Mouse (Mus musculus) heart, embryonic 12.5 days (tissue): ENCODE measurements around the gene Wwc2. TPM values are rescaled to one million over a fixed set of nuclear protein-coding genes. Genes with fewer than 3 reads are reported as not detected.
"Not testable (repeated sequence)": the region's sequence is repeated elsewhere in the genome, so short reads cannot be mapped to it uniquely, and the experiment has no call there.

Experiments used
- ATAC-seq: fragments of 200-750 bp; cut with Nextera tagmentation; 2 replicates; pipeline ENCODE4 v1.8.0; 2017; ENCODE audit warnings: moderate TSS enrichment, moderate library complexity; ENCODE audit not compliant: insufficient number of reproducible peaks, low FRiP score
- H3K27ac ChIP-seq: fragments of 300-500 bp; sonication (generic); 2 replicates; pipeline ENCODE4 v1.5.1; 2016; ENCODE audit warnings: mild to moderate bottlenecking, moderate library complexity; ENCODE audit not compliant: poor library complexity, severe bottlenecking
- H3K27me3 ChIP-seq: fragments of 300-500 bp; sonication (generic); replicated peaks from 2 replicates; pipeline ENCODE4 v1.6.1; 2016; ENCODE audit warnings: mild to moderate bottlenecking, moderate library complexity
- H3K36me3 ChIP-seq: fragments of 300-500 bp; sonication (generic); 2 replicates; pipeline ENCODE4 v1.6.1; 2016; ENCODE audit warnings: mild to moderate bottlenecking, moderate library complexity
- H3K4me1 ChIP-seq: fragments of 300-500 bp; sonication (generic); replicated peaks from 2 replicates; pipeline ENCODE4 v1.6.1; 2016; ENCODE audit warnings: mild to moderate bottlenecking
- H3K4me2 ChIP-seq: fragments of 300-500 bp; sonication (generic); 2 replicates; pipeline ENCODE4 v1.6.1; 2016; ENCODE audit warnings: mild to moderate bottlenecking, moderate library complexity
- H3K4me3 ChIP-seq: fragments of 300-500 bp; sonication (generic); 2 replicates; pipeline ENCODE4 v1.5.1; 2016; ENCODE audit warnings: mild to moderate bottlenecking
- H3K9ac ChIP-seq: fragments of 300-500 bp; sonication (generic); 2 replicates; pipeline ENCODE4 v1.6.1; 2016; ENCODE audit warnings: mild to moderate bottlenecking, moderate library complexity
- H3K9me3 ChIP-seq: fragments of 300-500 bp; sonication (generic); replicated peaks from 2 replicates; pipeline ENCODE4 v1.6.1; 2016; ENCODE audit warnings: mild to moderate bottlenecking, moderate library complexity
- WGBS: fragments of 180-500 bp; shearing (Covaris S2); methylation state at CpG from one replicate; pipeline ENCODE4 v1.1.7; 2016; 5-methylcytosine and 5-hydroxymethylcytosine counted together
- polyA plus RNA-seq: library from polyadenylated mRNA; unstranded; fragments of >200 nt; fragmentation: Nextera tagmentation; extraction: Ambion mirVana; gene quantifications from 2 replicates; pipeline ENCODE4 v1.2.1, GENCODE M21; 2016

The Wwc2 gene
- polyA plus RNA-seq, 1 experiment from 2014 or later = 22.1 TPM

DNA sequence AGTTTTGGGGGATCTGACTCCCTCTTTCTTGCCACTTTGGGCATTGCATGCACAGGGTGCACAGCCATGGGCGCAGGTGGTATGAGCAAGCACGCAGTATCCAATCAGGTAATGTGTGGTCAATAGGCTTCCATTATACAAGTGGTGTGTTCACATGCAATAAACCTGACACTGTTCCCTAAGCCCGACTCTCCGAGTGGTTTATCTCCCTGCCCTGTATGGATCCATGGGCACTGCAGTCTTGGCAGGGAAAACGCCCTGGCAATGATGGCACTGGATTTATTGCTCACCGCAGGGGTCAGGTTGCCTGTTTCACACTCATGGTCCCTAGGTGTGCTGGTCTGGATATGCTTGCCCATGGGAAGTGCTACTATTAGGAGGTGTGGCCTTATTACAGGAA is 142.8 kb downstream of the Wwc2 start:
- Histone ChIP-seq H3K36me3 (peaks cover 83% of the 10 kb centered on the region), H3K4me3 (no peak overlapping the region), H3K9me3 (no peaks in the 10 kb centered on the region), H3K27me3 (no peaks in the 10 kb centered on the region), H3K4me1 (peaks cover 10% of the 10 kb centered on the region), H3K9ac (no peak overlapping the region), H3K27ac (no peak overlapping the region), H3K4me2 (no peak overlapping the region)
- ATAC-seq = no peak
- 92% methylated on average over 6 of the region's 6 CpGs for WGBS

- no peaks in the 10 kb centered on the region for H3K27me3 ChIP-seq
- no peak overlapping the region for H3K27ac ChIP-seq
- peaks cover 2% of the 10 kb centered on the region; the same call in 1 of the 2 replicates for H3K4me1 ChIP-seq
- no peaks in the 10 kb centered on the region for H3K9me3 ChIP-seq
- no peak for ATAC-seq
- H3K9ac ChIP-seq = no peak overlapping the region
- H3K36me3 ChIP-seq = peaks cover 89% of the 10 kb centered on the region
- H3K4me2 ChIP-seq = no peak overlapping the region
- WGBS = 87% methylated on average over 14 of the region's 14 CpGs
- no peak overlapping the region for H3K4me3 ChIP-seq
Measured at GRCm38 (mm10) chr8:47847161-47847560, 143.6 kb downstream of the Wwc2 start.

DNA sequence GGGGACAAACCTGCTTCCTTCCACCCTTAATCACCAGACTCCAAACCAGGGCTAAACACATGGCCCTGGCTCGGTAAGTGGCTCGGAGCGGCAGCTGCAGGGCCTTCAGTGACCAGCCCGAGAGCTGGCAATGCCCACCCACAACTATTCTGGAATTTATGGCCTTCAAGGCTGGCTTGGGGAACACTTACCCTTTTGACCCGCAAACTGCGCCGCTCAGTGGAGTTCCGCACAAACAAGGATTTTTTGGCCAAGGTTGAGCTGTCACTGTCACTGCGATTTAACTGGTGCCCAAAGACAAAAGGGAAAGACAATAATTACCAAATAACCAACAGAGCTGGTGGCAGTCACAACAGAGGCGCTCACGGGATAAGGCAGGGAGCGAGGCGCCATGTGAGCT is 144.8 kb downstream of the Wwc2 start:
- WGBS = 89% methylated on average over 13 of the region's 13 CpGs
- Histone ChIP-seq H3K27me3 (no peaks in the 10 kb centered on the region), H3K4me3 (no peak overlapping the region), H3K9ac (no peak overlapping the region), H3K4me1 (no peaks in the 10 kb centered on the region), H3K36me3 (peaks cover 88% of the 10 kb centered on the region), H3K4me2 (no peak overlapping the region), H3K9me3 (no peaks in the 10 kb centered on the region), H3K27ac (no peak overlapping the region)
- ATAC-seq = no peak

DNA sequence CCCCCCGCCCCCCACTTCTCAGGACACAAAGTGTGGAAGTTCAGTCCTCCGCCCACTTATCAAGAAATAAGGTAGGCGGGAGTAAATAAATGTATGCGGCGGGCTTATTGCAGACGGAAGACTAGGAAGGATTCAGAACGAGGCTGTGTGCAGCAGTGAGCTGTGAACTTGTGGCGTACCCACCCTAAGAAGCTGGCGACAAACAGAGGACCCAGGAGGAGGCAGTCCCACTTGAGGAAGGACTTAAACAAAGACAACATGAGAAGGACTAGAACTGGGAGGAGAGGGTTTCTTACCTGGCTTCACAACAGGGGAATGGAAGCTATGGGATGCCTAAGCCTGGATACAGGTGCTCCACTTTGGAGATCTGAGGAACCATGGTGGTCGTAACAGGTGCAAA is 147.1 kb downstream of the Wwc2 start:
- no peak for ATAC-seq
- Histone ChIP-seq H3K4me3 (no peak overlapping the region), H3K9me3 (no peaks in the 10 kb centered on the region), H3K36me3 (peaks cover 85% of the 10 kb centered on the region), H3K4me1 (no peaks in the 10 kb centered on the region), H3K9ac (no peak overlapping the region), H3K27ac (no peak overlapping the region), H3K27me3 (no peaks in the 10 kb centered on the region), H3K4me2 (no peak overlapping the region)
- 88% methylated on average over 10 of the region's 10 CpGs for WGBS

DNA sequence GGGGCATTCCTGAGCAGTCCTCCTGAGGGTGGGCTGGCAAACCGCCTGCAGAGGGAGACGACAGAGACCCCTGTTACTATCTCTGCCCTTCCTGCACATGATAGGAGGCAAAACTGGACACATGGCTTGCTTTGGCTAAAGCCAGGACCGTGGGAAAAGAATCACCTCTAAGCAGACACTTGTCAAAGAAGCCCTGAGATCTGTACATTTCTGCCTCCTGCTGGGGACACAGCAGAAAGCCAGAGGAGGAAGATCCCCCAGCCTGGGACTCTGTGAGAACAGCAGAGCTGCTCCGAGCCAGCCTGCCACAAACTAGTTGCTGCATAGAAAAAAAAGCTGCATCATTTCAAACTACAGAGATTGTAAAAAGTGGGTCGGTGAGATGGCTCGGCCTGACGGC is 147.7 kb downstream of the Wwc2 start:
- H3K4me3 ChIP-seq = no peak overlapping the region
- 69% methylated on average over 7 of the region's 7 CpGs for WGBS
- no peaks in the 10 kb centered on the region for H3K27me3 ChIP-seq
- ATAC-seq = peak; percentile 63; the same call in 1 of the 2 replicates
- H3K27ac ChIP-seq = no peak overlapping the region
- H3K9ac ChIP-seq = no peak overlapping the region
- H3K4me1 ChIP-seq = no peaks in the 10 kb centered on the region
- no peaks in the 10 kb centered on the region for H3K9me3 ChIP-seq
- no peak overlapping the region for H3K4me2 ChIP-seq
- peaks cover 84% of the 10 kb centered on the region for H3K36me3 ChIP-seq

- Histone ChIP-seq H3K4me3 (no peak overlapping the region), H3K4me1 (no peaks in the 10 kb centered on the region), H3K27me3 (no peaks in the 10 kb centered on the region), H3K36me3 (peaks cover 56% of the 10 kb centered on the region), H3K4me2 (no peak overlapping the region), H3K9ac (no peak overlapping the region), H3K9me3 (no peaks in the 10 kb centered on the region), H3K27ac (no peak overlapping the region)
- ATAC-seq = no peak
- WGBS = 78% methylated on average over 1 of the region's 1 CpGs
Measured at GRCm38 (mm10) chr8:47833944-47834343, 156.8 kb downstream of the Wwc2 start.

DNA sequence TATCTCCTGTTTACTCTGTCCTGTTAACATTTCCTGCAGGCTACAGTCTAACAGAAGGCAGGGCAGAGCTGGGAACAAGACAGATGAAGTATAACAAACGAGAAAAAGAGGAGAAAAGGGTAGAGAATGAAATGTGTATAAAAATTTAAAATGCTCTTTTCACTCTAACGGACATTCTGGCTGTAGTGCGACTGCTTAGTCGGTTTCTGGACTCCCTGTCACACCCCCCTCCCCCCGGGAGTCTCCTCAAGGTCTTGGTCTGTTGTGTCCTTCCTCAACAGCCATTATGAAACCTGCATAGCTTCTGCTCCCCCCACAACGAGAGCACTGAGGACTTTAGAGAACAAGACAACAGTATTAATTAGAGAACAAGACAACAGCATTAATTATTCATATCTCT is 158.1 kb downstream of the Wwc2 start:
- peaks cover 58% of the 10 kb centered on the region for H3K36me3 ChIP-seq
- H3K4me3 ChIP-seq = no peak overlapping the region

GRCm38 (mm10) chr8:47826911-47827310 is 163.8 kb downstream of the Wwc2 start:
- no peaks in the 10 kb centered on the region for H3K27me3 ChIP-seq
- WGBS = 87% methylated on average over 9 of the region's 9 CpGs
- no peak overlapping the region for H3K27ac ChIP-seq
- no peak overlapping the region for H3K4me2 ChIP-seq
- no peak overlapping the region for H3K4me3 ChIP-seq
- no peaks in the 10 kb centered on the region for H3K9me3 ChIP-seq
- ATAC-seq = no peak
- H3K4me1 ChIP-seq = peaks cover 9% of the 10 kb centered on the region
- peaks cover 44% of the 10 kb centered on the region for H3K36me3 ChIP-seq
- H3K9ac ChIP-seq = no peak overlapping the region

More for the DNA sequence above, 158.1 kb downstream of the Wwc2 start:
- H3K27ac ChIP-seq = no peak overlapping the region
- ATAC-seq = no peak
- no peaks in the 10 kb centered on the region for H3K27me3 ChIP-seq
- H3K4me2 ChIP-seq = no peak overlapping the region
- no peaks in the 10 kb centered on the region for H3K9me3 ChIP-seq
- no peaks in the 10 kb centered on the region for H3K4me1 ChIP-seq
- WGBS = 74% methylated on average over 6 of the region's 6 CpGs
- no peak overlapping the region for H3K9ac ChIP-seq

- Histone ChIP-seq H3K4me3 (no peak overlapping the region), H3K36me3 (peaks cover 33% of the 10 kb centered on the region), H3K27me3 (no peaks in the 10 kb centered on the region), H3K4me1 (peaks cover 9% of the 10 kb centered on the region), H3K9ac (no peak overlapping the region), H3K4me2 (no peak overlapping the region), H3K27ac (no peak overlapping the region), H3K9me3 (no peaks in the 10 kb centered on the region)
- WGBS = 22% methylated on average over 5 of the region's 5 CpGs
- ATAC-seq = no peak
Measured at GRCm38 (mm10) chr8:47825596-47825995, 165.1 kb downstream of the Wwc2 start.

DNA sequence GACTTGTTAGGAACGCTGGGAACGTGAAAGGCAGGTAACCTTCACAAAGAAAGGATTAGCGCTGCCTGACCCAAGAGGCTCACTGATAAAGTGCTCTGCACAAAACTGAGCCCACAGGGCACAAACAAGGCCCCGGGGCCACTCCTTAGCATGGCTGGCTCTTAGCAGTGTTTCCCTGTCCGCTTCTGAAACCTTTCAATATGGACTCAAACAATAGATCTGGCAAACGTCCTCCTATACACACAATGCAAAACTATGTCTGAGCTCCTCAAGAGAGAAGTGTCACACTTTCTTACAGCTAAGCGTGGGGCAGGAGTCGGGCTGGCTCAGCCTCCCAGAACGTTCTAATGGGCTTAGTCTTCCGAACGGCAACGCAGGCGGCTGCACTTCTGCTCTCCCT is 166.5 kb downstream of the Wwc2 start, which contains the start of gene Cldn22:
Cldn22 (plus strand) TSS at position 301 of the 400 bp plus-strand sequence.
- 69% methylated on average over 13 of the region's 13 CpGs for WGBS

GRCm38 (mm10) chr8:47823777-47824176 is 166.9 kb downstream of the Wwc2 start:
- no peak overlapping the region for H3K27ac ChIP-seq
- H3K9ac ChIP-seq = no peak overlapping the region
- H3K9me3 ChIP-seq = 0 out of 2 replicates have a peak, but pooled peaks cover 3% of the 10 kb centered on the region
- peaks cover 15% of the 10 kb centered on the region for H3K36me3 ChIP-seq
- no peak for ATAC-seq
- no peak overlapping the region for H3K4me2 ChIP-seq
- no peak overlapping the region for H3K4me3 ChIP-seq
- H3K27me3 ChIP-seq = no peaks in the 10 kb centered on the region
- peaks cover 9% of the 10 kb centered on the region for H3K4me1 ChIP-seq
- 79% methylated on average over 10 of the region's 10 CpGs for WGBS

More for the DNA sequence above, 166.5 kb downstream of the Wwc2 start, which contains the start of gene Cldn22:
- no peak within 1 kb of the TSS for H3K4me2 ChIP-seq
- H3K4me3 ChIP-seq = no peak within 1 kb of the TSS
- peaks cover 9% of the 10 kb centered on the region for H3K4me1 ChIP-seq
- peaks cover 19% of the 10 kb centered on the region for H3K36me3 ChIP-seq
- no peak for ATAC-seq
- H3K9ac ChIP-seq = no peak within 1 kb of the TSS
- H3K9me3 ChIP-seq = 0 out of 2 replicates have a peak, but pooled peaks cover 3% of the 10 kb centered on the region
- H3K27me3 ChIP-seq = no peaks in the 10 kb centered on the region
- H3K27ac ChIP-seq = no peak within 1 kb of the TSS

- H3K4me2 ChIP-seq, H3K36me3 ChIP-seq: not testable (repeated sequence)
- 75% methylated on average over 7 of the region's 9 CpGs for WGBS
Measured at GRCm38 (mm10) chr8:47822541-47822940, 168.2 kb downstream of the Wwc2 start.

More at GRCm38 (mm10) chr8:47822541-47822940, 168.2 kb downstream of the Wwc2 start:
- ATAC-seq, H3K9me3 ChIP-seq, H3K4me3 ChIP-seq, H3K9ac ChIP-seq, H3K27ac ChIP-seq, H3K4me1 ChIP-seq, H3K27me3 ChIP-seq: not testable (repeated sequence)
